Mouse (Mus musculus): ENCODE data around the gene Agrp.

Agrp gene

DNA sequence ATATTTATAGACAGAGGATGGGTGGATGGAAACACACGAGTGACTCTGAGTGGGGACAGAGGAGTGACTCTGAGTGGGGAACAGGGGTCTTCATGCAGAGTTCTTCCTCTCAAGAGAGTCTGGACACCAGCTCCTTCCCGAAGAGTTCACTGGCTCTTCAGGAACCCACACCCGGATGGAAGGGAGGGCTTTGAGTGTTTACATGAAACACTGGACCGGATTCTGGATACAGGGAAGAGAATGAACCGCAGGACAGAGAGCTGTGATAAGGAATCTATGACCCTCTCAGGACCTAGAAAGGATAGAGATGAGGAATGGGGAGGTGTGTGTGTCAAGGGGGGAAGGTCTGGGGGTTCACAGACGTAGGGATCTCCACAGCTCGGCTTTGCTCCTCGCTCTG, 119.8 kb downstream of the Agrp start:
- DNase-seq, result no peak
